Mouse (Mus musculus) heart, postnatal 36 days (tissue): ENCODE results near the gene Grm3. TPM values are rescaled to one million over a fixed set of nuclear protein-coding genes. Genes with fewer than 3 reads are reported as not detected.

Experiments used
- DNase-seq, 2 experiments: peaks; one replicate each; pipeline ENCODE4 v3.0.0; 2021 to 2022
- intact Hi-C: fragments of 180-260 bp; cut with DNase I; formaldehyde crosslinking; loops from one replicate; pipeline ENCODE4 v1.15.1; 2025
- total RNA-seq, 2 experiments: library from RNA; stranded (reverse); gene quantifications; 2 replicates each; pipeline ENCODE4 v1.2.3; 2021

The Grm3 gene
- total RNA-seq, result not detected

DNA sequence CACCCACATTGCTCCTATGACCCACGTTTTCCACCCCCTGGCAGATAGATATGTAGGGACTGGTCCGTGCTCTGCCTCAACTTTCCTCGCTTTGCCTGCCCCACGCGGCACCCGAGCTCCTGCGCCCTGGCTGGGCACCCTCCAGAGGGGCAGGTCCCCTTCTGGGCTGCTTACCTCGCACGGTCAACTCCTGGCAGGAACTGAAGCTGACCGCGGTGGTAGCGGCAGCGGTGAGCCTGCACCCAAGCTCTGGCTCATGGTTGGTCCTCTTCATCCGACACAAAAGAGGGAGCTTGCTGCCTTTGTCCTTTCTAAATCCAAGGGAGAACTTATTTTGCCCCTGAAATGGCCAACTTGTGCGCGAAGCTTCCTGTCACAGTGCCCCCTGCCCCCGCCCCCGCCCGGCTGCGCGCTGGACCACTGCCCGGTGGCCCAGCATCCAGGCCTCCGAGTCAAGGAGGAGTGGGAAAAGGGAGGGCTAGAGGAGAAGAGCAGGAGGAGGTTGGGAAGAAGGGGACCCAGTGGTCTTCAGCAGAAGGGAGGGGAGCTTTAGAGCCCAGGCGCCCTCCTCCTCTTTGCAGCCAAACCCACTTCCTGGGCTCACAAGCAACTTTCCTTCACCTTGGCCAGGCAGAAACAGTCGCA is at the start of gene Grm3:
TSS of gene Grm3 (minus strand) at position 215 of the 645 bp plus-strand sequence.
- DNase-seq, result no peak
- intact Hi-C loops, result no loop called here

DNA sequence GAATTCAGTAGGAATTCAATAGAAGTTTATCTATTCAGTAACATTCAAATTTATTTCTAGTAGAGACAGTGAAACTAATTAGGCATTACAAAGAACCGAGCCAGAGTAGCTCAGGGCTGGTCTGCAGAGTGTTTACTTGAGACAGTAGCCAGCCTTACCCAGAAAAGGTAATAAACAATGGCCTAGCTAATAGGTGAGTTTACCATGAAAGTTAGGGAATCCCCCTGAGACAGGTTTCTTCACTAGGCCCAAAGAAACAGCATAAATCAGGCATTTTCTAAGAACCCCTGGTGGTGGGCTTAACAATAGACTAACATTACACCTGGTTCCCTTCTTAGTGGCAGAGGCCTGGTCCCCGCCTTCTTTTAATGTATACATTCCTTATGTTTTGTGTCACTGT is 30.8 kb upstream of the Grm3 start:
- no peak for DNase-seq
- intact Hi-C loops, result no loop called here

DNA sequence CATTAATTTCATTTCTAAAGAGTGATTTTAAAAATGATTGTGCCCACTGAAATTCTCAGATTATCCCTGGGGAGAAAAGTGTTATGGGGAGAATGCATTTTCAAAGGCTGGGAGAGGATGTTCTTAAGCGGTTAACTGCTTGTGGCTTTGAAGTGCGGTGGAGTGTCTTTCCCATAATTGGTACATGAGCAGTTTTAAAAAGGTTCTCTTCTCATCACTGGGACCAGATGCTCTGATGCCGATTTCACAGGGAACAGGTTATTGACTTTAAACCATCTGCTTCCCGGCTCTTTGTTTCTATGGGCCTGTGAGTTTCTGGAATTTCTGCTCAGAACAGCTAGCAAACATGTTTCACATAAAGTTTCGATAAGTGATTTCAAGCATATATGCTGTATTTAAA is 23.2 kb upstream of the Grm3 start:
- intact Hi-C loops, result no loop called here

DNA sequence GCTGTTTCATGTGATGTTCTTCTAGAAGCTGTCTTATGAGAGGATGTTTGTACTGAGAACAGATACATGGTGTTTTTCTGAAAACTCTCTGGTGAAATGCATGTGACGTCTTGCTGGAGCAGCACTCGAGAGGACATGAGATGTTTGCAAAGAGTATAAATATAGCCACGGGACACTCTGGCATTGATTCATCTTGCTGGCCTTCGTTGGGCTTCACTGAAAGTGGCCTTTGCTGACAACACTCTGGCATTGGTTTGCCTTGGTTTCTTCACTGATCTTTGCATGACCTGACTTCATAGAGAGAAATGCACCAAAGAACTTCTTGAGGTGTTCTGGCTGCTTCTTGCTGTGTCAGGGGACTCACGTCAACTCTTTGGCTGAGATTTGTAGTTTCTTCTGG is 19.1 kb upstream of the Grm3 start:
- DNase-seq, result peak in 1 of 2 experiments; percentile 9
- intact Hi-C loops, result no loop called here

More for the DNA sequence above, 23.2 kb upstream of the Grm3 start:
- DNase-seq, result no peak

DNA sequence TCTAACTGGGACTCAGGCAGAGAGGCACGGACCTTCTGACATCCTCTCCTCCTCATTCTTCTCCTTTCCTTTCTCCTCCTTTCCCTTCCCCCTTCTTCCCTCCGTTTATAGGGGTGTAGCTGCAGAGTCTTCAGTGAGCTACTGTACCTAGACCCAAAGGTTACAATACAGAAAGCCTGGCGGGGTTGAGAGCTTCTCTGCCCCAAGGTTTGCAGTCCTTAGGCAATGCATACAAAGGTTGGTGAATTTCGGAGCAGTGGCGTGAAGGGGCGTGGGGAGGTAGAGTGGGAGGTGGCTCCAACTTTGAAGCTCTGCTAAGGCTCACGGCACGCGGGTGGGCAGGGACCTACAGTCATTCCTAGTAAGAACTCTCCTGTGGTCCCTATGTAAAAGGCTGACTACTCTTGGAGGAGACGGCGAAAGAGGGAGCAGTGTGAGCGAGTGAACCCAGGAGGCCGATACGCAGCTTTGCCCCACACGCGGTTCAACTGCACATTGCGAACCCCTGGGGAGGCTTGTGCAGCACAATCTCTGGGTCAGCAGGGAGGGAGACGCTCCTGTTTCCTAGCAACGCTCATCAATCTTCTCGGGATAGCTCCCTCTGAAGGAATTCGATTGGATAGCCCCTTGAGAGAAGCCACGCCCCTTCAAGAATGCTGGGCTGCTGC is 765 bp upstream of the Grm3 start:
- DNase-seq, result no peak
- intact Hi-C loops, result no loop called here

DNA sequence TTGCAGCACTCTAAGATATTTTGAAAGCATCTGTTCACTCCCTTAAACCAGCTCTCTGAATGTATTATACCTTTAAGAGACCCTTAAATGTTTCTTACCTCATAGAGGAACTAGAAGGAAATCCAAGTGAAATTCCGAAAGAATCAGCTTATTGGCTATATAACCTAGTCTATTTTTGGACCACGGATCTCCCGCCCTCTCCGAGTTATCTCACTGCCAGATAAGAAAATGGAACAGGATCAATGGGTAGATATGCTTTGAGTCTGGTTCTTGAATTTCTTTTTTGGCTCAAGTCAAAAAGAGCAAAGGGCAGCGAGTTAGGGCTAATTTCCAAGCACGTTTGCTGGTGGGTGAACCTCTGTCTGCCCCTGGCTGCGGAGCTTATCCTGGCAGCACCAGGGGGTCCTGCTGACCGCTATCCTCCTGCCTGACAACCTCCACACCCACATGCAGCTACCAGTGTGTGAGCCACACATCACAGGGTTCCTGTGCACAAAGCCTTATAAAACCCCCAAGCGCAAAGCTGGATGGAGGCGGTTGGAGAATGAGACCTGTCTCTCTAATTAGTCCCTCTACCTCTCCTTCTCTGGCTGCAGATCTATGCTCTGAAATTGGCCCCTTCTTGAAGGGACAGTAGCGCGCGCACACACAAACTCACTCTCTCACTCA is 549 bp downstream of the Grm3 start:
- intact Hi-C loops, result no loop called here
- DNase-seq, result no peak

DNA sequence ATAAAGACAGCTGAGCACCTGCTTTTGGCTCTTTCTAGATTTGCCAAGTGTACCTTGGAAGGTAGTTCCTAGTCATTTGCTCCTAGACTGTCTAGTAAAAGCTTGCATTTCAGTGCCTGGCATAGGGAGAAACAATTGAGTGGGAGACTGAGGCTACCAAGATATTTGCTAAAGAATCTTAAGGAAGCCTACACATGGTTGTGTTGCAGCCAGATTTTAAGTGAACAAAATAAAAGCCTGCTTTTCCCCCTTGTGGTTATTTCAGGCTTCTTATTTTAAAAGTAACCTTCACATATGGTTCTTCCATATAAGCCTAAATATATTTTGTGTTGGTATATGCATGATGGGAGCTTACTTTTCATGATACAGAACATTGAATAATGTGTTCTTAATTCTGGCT is 3.8 kb downstream of the Grm3 start:
- DNase-seq, result no peak
- intact Hi-C loops, result no loop called here

DNA sequence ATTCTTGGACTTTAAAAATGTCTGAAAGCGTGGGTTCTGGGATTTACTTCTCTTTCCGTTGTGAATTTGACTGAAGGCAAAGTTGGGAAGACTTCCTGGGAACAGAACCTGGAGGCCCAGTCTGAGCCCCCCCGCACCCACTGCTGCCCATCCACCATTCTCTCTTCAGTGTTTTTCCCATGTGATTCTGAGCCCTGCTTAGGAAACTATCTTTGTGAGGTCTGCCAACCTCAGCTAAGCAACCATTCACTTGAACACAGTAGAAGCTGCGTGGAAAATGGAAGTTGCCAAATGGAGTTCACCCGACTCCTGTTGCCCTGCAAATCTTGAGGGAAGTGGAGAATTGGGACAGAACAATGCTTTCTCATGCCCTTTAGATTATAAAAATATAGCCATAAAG is 8.7 kb downstream of the Grm3 start:
- DNase-seq, result no peak
- intact Hi-C loops, result no loop called here

DNA sequence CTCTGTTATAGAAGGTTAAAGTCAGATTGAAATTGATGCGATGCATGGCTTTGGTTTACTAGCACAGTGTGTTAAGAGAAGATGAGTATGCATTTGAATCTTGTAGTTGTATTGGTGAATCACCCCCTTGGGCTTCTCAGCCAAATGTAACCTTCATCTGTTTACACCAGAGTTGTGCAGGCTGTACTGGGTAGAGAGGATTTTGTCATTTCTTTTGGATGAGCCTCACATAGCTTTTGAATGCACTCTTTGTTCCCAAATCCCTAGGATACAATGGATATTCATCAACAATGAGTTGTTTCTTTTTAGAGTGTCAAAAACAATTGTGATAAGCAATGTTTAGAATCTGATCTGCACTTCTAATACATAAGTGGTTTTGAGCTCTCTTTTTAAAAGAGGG is 17.9 kb downstream of the Grm3 start:
- no peak for DNase-seq
- intact Hi-C loops, result no loop called here

DNA sequence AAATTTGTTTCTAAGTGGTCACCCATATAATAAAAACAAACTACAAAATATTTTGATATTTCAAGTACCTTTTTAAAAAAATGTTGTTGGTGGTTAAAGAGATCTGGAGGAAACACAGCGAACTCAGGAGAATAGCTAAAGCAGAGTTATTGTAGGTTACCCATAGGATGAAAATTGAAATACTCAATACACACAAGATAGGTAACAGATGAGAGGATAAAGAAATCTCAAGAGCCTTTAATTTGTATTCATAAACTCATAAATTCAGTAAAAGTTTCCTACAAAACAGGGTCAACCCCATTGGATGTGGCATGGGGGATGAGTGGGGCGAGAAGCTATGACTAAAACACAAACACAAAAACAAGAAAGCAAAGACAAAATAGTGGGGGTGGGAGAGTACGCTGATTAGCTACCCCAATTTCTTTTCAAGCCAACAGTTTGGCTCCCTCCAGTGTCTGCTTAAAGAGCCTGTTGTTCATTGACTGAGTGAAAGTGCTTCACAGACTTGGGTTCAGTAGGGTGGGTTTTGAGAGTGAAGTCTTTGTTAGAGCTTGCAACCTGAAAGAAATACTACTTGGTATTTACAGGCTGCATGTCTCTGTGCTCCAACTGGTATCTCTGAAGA is 21.5 kb downstream of the Grm3 start:
- intact Hi-C loops, result loop anchor here (1.0 kb wide), 1 partner anchor 162 kb away; no protein-coding TSS in a partner anchor
- DNase-seq, result no peak

DNA sequence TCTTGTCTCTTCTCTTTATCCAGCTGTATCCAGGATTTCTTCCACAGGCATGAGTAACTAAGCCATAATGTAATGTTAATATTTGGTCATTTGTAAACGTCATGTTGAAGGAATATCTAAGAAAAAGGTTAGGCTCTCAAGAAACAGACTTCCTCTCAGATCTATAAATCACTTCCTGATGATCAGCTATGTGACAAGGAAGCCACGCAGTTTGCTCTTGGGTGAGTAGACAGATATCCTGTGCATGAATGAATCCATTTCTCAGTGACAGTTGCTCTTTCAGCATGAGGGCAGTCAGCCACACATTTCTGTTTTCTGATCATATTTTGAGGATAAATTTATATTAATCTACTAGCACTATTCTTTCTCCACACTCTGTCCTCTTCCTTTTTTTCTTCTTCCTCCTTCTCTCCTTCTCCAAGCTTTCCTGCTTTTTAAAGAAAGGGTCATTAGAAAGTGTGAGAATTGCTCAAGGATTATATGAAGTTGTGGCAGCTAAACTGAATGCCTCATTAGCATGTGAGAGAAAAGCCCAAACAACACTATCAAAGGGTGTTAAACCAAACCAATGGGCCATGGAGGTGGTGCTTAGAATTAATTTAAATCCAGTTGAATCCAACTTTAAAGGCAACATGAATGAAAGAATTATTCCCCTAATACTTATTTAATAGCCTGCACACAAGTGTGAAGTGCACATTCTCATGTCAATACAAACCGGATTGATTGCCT is 22.1 kb downstream of the Grm3 start:
- DNase-seq, result no peak
- intact Hi-C loops, result loop anchor here (1.0 kb wide), 1 partner anchor 162 kb away; no protein-coding TSS in a partner anchor

DNA sequence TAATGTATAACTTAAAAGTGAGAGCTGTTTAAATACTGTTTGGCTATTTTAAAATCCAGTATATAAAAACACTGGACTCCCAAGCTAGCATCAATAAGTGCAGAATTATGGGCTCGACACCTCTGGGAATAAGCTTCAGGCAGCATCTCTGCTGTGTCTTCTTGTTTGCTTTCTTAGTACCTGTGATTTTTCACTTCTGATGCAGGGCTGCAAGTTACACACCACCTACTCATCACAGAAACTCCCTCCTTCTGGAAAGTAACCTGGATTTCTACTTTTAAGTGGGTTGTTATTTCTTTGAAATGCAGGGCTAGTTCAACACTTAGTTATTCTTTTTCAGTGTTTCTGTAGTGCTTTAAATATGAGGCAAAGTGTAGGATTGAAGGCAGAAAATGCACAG is 32.6 kb downstream of the Grm3 start:
- intact Hi-C loops, result no loop called here
- no peak for DNase-seq

DNA sequence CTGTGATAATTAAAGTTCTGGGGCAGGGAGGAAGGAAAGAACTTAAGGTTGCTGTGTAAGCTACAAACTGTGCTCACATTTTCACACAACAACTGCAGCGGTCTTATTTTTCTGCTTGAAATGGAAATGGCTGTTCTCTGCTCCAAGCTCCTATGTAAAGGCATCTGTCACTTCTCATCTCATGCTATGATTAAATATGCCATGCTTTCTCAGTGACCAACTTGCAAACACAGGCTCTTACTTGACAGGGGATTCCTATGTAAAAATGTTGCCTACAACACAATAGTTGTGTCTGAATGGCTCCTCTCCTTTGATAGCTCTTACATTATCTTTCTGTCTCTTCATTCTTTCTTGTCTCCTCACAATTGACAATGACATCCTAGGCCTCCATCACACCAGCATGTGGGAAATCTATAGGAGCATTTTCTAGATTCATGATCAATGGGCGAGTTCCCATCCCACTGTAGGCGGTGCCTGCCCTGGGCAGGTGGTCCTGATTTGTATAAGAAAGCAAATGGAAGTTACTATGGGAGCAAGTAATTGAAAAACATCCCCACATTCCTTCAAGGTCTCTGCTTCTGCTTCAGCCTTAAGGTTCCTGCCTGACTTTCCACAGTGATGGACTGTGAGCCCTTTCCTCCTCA is 34.2 kb downstream of the Grm3 start:
- DNase-seq, result no peak
- intact Hi-C loops, result no loop called here

DNA sequence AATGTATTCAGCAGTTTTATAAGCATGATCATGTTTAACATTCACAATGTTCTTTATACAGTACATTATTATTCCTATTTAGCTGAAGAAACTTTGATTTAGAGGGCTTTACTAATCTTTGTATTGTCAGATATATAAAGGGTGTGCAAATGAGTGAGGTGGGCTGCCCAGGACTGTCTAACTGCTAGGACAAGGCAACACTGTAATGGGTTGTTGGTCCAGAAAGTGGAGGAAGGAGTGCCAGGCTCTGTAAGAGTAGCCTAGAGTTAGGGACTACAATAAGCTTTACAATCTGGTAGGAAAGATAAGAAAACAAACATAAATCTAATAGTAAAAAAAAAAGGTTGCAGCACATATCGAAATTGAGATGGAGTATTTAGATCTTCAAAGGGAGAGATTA is 34.8 kb downstream of the Grm3 start:
- no peak for DNase-seq
- intact Hi-C loops, result no loop called here

DNA sequence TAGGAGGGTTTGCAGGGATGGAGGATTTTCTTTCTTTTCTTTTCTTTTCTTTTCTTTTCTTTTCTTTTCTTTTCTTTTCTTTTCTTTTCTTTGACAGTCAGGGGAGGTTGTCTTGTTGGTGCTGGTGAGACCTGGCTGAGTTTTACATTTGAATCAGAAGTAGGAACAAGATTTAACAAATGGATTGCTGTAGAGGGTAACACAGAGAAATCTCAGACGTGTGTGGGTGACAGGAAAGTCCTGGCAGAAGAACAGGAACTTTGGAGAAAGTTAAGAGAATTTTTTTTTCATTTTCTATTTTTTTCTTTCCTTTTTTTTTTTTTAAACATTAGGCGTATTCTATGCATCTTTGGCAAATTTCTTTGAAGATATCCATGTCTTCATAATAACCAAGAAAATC is 41.8 kb downstream of the Grm3 start:
- intact Hi-C loops, result no loop called here

DNA sequence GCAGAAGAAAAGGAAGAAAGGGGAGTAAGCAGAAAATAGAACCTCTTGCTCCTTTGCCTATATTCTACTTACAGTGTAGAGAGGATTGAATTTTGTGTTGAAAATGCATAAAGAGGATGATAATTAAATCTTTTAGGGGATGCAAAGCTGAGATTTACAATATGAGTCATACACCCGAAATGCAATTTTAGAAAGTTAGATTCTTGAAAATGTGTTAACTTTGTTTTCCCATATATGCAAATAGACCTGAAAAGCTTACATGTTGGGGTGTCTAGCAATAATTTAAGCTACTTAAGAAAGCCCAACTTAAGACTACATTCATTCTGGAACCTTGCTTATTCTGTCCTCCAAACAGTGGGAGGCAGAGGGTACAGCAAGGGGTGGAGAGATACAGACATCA is 56.0 kb downstream of the Grm3 start:
- intact Hi-C loops, result no loop called here
- no peak for DNase-seq

More for the DNA sequence above, 41.8 kb downstream of the Grm3 start:
- DNase-seq, result no peak

DNA sequence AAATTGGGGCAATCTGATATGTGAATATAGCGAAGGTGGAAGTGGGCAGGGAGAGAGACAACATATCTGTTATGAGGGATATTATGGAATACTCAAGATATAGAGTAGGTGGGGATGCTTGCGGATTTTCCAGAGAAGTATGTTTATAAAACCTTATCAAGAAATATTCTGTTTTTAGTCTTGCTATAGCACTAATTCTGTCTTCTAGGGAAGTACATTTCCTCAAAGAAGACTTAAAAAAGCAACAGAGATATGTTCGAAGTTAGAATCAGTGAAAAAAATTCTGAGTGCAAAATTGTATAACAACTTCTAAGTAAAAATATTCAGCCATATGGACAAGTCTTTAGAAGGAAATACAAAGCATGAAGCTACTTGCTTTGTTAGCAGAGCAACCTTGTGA is 61.6 kb downstream of the Grm3 start:
- intact Hi-C loops, result no loop called here
- DNase-seq, result no peak

DNA sequence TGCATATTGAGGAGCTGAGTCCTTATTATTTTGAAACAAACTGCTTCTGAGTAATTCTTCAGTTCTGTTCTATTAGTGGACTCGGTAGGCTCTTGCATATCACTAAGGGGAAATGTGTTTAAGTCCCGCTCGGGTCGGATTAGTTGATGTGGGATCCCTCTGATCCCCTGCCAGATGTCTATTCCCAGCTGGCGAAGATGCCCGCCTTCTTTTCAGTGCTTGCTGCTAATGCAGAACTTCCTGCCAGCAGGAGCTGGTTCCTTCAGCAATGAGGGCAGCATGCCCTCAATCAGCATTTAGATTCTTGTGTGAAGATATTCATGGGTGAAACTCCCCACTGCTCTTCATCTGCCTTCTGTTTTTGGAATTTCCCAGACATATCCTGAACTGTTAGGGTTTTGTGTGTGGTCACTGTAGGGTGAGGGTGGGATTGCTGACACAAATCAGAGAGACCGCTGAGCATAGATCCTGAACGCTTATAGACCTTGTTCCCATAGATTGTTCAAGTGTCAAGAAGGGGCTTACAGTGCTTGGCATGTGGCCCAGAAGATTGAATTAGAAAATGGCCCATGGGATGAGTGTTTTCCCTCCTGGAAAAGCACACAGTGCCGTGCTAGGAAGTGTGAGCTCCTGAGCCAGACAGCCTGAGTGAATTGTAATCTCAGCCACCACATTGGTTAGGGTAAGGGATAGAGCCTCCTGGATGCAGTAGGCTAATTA is 62.9 kb downstream of the Grm3 start:
- DNase-seq, result no peak
- intact Hi-C loops, result no loop called here

DNA sequence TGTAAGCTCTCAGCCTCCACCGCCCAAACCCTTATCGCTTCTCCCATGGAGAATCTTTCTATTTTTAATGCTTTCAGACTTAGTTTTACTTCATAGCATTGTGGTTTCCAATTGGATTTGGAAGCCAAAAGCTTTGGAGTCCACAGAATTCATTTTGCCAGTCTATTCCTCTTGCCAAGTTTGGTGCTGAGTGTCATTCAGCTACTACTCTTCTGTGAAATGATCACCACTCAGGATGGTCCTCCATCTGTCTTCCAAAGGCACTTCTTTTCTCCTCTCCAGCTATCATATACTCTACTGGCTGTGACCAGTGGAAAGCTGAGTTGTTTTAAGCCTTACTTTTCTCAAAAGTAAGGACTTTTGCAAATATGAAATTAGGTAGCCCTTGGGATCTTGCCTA is 86.4 kb downstream of the Grm3 start:
- DNase-seq, result no peak
- intact Hi-C loops, result no loop called here

DNA sequence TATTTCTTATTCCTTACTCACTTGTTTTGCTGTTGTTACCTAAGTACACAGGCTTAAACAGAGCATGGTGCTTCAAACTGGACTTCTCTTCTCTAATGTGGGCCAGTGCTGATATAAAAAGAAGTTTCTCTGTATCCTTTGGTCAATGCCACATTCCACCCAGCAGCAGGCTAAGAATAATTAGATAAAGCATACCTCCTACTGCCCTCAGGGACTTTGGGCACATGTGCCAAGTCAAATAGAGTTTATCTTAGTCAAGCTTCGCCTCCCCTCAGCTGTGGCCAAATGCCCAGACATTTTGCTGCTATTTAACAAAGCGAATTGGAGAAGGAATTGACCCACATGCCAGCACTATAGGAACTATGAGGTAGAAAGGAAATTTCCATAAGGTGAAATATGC is 97.8 kb downstream of the Grm3 start:
- intact Hi-C loops, result no loop called here
- peak; percentile 23 to 25 for DNase-seq
